Mouse (Mus musculus) lung, adult 2 months (tissue): Measurements from ENCODE around the gene Gpr37l1. TPM values are rescaled to one million over a fixed set of nuclear protein-coding genes. Genes with fewer than 3 reads are reported as not detected.

ENCODE experiments used
- DNase-seq: peaks from one replicate; pipeline ENCODE4 v3.0.0; 2022
- H3K4me1 ChIP-seq: fragments of 200-500 bp; 2 replicates; pipeline ENCODE4 v1.6.1; 2011; ENCODE audit warnings: low read length; ENCODE audit not compliant: control insufficient read depth, insufficient read depth
- H3K4me3 ChIP-seq: fragments of 200-500 bp; replicated peaks from 2 replicates; pipeline ENCODE3; 2011; ENCODE audit warnings: low read depth, mild to moderate bottlenecking, control low read depth, low read length; ENCODE audit errors: extremely low read depth
- CTCF ChIP-seq: fragments of 200-500 bp; IDR thresholded peaks from 2 replicates; pipeline ENCODE4 v1.5.1; 2011; ENCODE audit warnings: mild to moderate bottlenecking, low read length, control low read depth; ENCODE audit not compliant: insufficient read depth
- POLR2A ChIP-seq: fragments of 200-500 bp; IDR thresholded peaks from 2 replicates; pipeline ENCODE4 v1.6.1; 2011; ENCODE audit warnings: low read depth, mild to moderate bottlenecking, control low read depth, low read length, borderline replicate concordance; ENCODE audit errors: extremely low read depth
- WGBS: fragments of 180-500 bp; shearing (Covaris S2); methylation state at CpG from one replicate; pipeline ENCODE4 v1.1.7; 2018; 5-methylcytosine and 5-hydroxymethylcytosine counted together
- polyA plus RNA-seq: library from polyadenylated mRNA; depleted of rRNA; stranded (reverse); fragments of >200 nt; gene quantifications from 2 replicates; pipeline ENCODE4 v1.2.3, GENCODE M21; 2012

Gpr37l1 gene
- polyA plus RNA-seq, 1 experiment: 2.0 TPM

GRCm38 (mm10) chr1:135170299-135170698 lies 2.8 kb upstream of the Gpr37l1 start:
- Histone ChIP-seq H3K4me3 (no peak overlapping the region), H3K4me1 (0 out of 2 replicates have a peak, but pooled peaks cover 2% of the 10 kb centered on the region)
- DNase-seq: no peak
- 53% methylated on average over 10 of the region's 10 CpGs for WGBS
- TF ChIP-seq CTCF: no peak
- TF ChIP-seq POLR2A: no peak

GRCm38 (mm10) chr1:135169556-135170224 lies 2.2 kb upstream of the Gpr37l1 start:
- Histone ChIP-seq H3K4me1 (0 out of 2 replicates have a peak, but pooled peaks cover 2% of the 10 kb centered on the region), H3K4me3 (no peak overlapping the region)
- no peak for DNase-seq
- TF ChIP-seq POLR2A (no peak), CTCF (no peak)
- 25% methylated on average over 12 of the region's 12 CpGs for WGBS

GRCm38 (mm10) chr1:135168453-135169200 lies 1.1 kb upstream of the Gpr37l1 start:
- no peak for TF ChIP-seq CTCF
- no peak for TF ChIP-seq POLR2A
- no peak overlapping the region for H3K4me3 ChIP-seq
- H3K4me1 ChIP-seq: 0 out of 2 replicates have a peak, but pooled peaks cover 2% of the 10 kb centered on the region
- no peak for DNase-seq
- WGBS: 87% methylated on average over 10 of the region's 10 CpGs

GRCm38 (mm10) chr1:135162720-135163119 lies 4.8 kb downstream of the Gpr37l1 start:
- 75% methylated on average over 6 of the region's 6 CpGs for WGBS
- Histone ChIP-seq H3K4me1 (no peaks in the 10 kb centered on the region), H3K4me3 (no peak overlapping the region)
- TF ChIP-seq CTCF: no peak
- no peak for TF ChIP-seq POLR2A
- no peak for DNase-seq

- WGBS: 85% methylated on average over 13 of the region's 13 CpGs
- Histone ChIP-seq H3K4me3 (no peak overlapping the region), H3K4me1 (no peaks in the 10 kb centered on the region)
- no peak for DNase-seq
- TF ChIP-seq CTCF: no peak
- no peak for TF ChIP-seq POLR2A
Observed at GRCm38 (mm10) chr1:135160411-135161050, 7.0 kb downstream of the Gpr37l1 start.

GRCm38 (mm10) chr1:135159556-135160123 lies 7.8 kb downstream of the Gpr37l1 start:
- no peak overlapping the region for H3K4me3 ChIP-seq
- TF ChIP-seq POLR2A: no peak
- TF ChIP-seq CTCF: no peak
- 71% methylated on average over 11 of the region's 11 CpGs for WGBS
- no peak for DNase-seq
- H3K4me1 ChIP-seq: no peaks in the 10 kb centered on the region; the same call in 1 of the 2 replicates

GRCm38 (mm10) chr1:135159074-135159473 lies 8.4 kb downstream of the Gpr37l1 start:
- DNase-seq: no peak
- TF ChIP-seq CTCF (no peak), POLR2A (no peak)

GRCm38 (mm10) chr1:135158633-135159032 lies 8.8 kb downstream of the Gpr37l1 start:
- peaks cover 6% of the 10 kb centered on the region; the same call in 1 of the 2 replicates for H3K4me1 ChIP-seq
- TF ChIP-seq POLR2A (no peak), CTCF (no peak)
- no peak for DNase-seq
- no peak overlapping the region for H3K4me3 ChIP-seq
- WGBS: 54% methylated on average over 5 of the region's 5 CpGs

More at GRCm38 (mm10) chr1:135159074-135159473, 8.4 kb downstream of the Gpr37l1 start:
- peaks cover 3% of the 10 kb centered on the region; the same call in 1 of the 2 replicates for H3K4me1 ChIP-seq
- 52% methylated on average over 7 of the region's 7 CpGs for WGBS
- H3K4me3 ChIP-seq: no peak overlapping the region

- Histone ChIP-seq H3K4me3 (no peak overlapping the region), H3K4me1 (peaks cover 6% of the 10 kb centered on the region; the same call in 1 of the 2 replicates)
- TF ChIP-seq CTCF: no peak
- no peak for TF ChIP-seq POLR2A
- no peak for DNase-seq
- WGBS: 81% methylated on average over 6 of the region's 6 CpGs
Observed at GRCm38 (mm10) chr1:135156300-135156699, 11.2 kb downstream of the Gpr37l1 start.
